Mouse (Mus musculus) cerebellum, adult 2 months (tissue): Measurements from ENCODE around the gene Speer4d.
"Not testable (repeated sequence)": the region's sequence is repeated elsewhere in the genome, so short reads cannot be mapped to it uniquely, and the experiment has no call there.

Source experiments
- CTCF ChIP-seq: fragments of 200-500 bp; IDR thresholded peaks from 2 replicates; pipeline ENCODE4 v1.5.1; 2011; ENCODE audit warnings: low read depth, mild to moderate bottlenecking, control low read depth, low read length, moderate library complexity, borderline replicate concordance; ENCODE audit not compliant: insufficient read depth
- POLR2A ChIP-seq: fragments of 200-500 bp; IDR thresholded peaks from 2 replicates; pipeline ENCODE4 v1.6.1; 2011; ENCODE audit warnings: low read length, control low read depth, borderline replicate concordance; ENCODE audit not compliant: insufficient read depth

DNA sequence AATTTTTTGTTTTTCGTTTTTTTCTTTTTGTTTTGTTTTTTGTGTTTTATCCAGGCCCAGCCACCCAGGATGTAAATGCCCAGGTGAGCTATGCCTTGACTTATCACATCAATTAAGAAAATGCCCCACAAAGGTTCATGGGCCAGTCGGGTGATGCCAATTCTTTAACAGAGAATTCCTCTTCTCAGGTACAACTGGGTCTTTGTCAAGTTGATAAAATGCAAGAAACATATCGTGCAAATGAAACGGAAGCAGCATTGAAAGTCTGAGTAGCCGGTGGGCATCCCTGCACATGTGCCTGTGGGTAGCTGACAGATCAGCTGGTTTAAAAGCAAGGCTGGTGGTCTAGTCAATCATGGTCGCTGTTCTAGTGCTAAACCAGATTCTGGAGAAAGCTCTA lies 12.2 kb upstream of the Speer4d start:
- TF ChIP-seq POLR2A, CTCF: not testable (repeated sequence)
